Mouse (Mus musculus) CD8-positive naive resting alpha-beta T cell, adult 2 months (primary cell): ENCODE measurements around the gene Frmpd2.

Experiments
- DNase-seq, 2 experiments: peaks; one replicate each; pipeline ENCODE4 v3.0.0; 2022; ENCODE audit warnings: low read depth in 2 of 2, low spot score in 2 of 2

Frmpd2 gene

GRCm38 (mm10) chr14:33607431-33607830 is 135.9 kb downstream of the Frmpd2 start:
- no peak for DNase-seq
